Mouse (Mus musculus): Measurements from ENCODE around the gene Rpl3.

DNA sequence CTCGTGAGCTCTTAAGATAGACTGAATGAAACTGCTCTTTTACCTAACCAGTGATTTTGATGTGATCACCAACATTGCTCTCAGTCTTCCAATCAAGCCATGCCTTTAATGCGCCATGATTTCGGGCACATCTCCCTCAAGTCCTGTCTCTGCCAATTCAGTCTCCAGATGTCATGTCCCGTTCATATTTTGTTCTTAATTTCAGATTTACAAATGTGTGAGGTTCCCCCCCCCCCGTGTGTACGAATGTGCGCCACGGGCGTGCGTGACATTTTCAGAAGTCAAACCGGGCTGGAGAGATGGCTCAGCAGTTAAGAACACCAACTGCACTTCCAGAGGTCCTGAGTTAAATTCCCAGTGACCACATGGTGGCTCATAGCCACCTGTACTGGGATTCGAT, 7.9 kb downstream of the Rpl3 start:
- TF ChIP-seq CTCF (IDR thresholded peaks at IDR 0.05; ENCODE audit: extremely low read depth, insufficient read depth, low read length), result no peak
- no peak for TF ChIP-seq POLR2A (IDR thresholded peaks at IDR 0.05; ENCODE audit: extremely low read depth, insufficient read depth, low read length)
